Mouse (Mus musculus) heart, embryonic 14.5 days (tissue): ENCODE measurements around the gene Gstm3. TPM values are rescaled to one million over a fixed set of nuclear protein-coding genes. Genes with fewer than 3 reads are reported as not detected.

ENCODE experiments used
- polyA plus RNA-seq: library from polyadenylated mRNA; unstranded; fragments of >200 nt; fragmentation: Nextera tagmentation; extraction: Ambion mirVana; gene quantifications from 2 replicates; pipeline ENCODE4 v1.2.1, GENCODE M21; 2014

The Gstm3 gene
- polyA plus RNA-seq, 1 experiment from 2014 or later, result not detected

Other genes starting within 250 kb of the Gstm3 start
- gene Csf1, start 208.8 kb downstream of the Gstm3 start, polyA plus RNA-seq, result 8.5 and 10.1 TPM in 2 replicates
- gene Eps8l3, start 92.1 kb downstream of the Gstm3 start, polyA plus RNA-seq, result not detected in 2 replicates
- 132 and 150 TPM in 2 replicates for gene Gstm5, start 73.5 kb downstream of the Gstm3 start, polyA plus RNA-seq
- gene Gstm7, start 37.5 kb downstream of the Gstm3 start, polyA plus RNA-seq, result 20.1 and 22.2 TPM in 2 replicates
- gene Gstm6, start 25.5 kb downstream of the Gstm3 start, polyA plus RNA-seq, result 11.3 and 11.9 TPM in 2 replicates
- 59.8 and 68.2 TPM in 2 replicates for gene Gstm2, start 17.2 kb upstream of the Gstm3 start, polyA plus RNA-seq
- gene Gstm1, start 48.7 kb upstream of the Gstm3 start, polyA plus RNA-seq, result 60.8 and 63.8 TPM in 2 replicates
- 15.6 and 17.4 TPM in 2 replicates for gene Gstm4, start 75.6 kb upstream of the Gstm3 start, polyA plus RNA-seq
- gene Ampd2, start 117.4 kb upstream of the Gstm3 start, polyA plus RNA-seq, result 15.3 and 20.3 TPM in 2 replicates
- gene Gnat2, start 123.5 kb upstream of the Gstm3 start, polyA plus RNA-seq, result 0.59 and 0.73 TPM in 2 replicates
- gene Gnai3, start 176.9 kb upstream of the Gstm3 start, polyA plus RNA-seq, result 71.4 and 74.0 TPM in 2 replicates
- gene Gpr61, start 185.6 kb upstream of the Gstm3 start, polyA plus RNA-seq, result 0.24 TPM in 1 of 2 replicates, not detected in the other
- 2.6 and 2.9 TPM in 2 replicates for gene Amigo1, start 217.1 kb upstream of the Gstm3 start, polyA plus RNA-seq
- gene Cyb561d1, start 231.9 kb upstream of the Gstm3 start, polyA plus RNA-seq, result 1.8 and 2.2 TPM in 2 replicates
- 6.3 and 7.1 TPM in 2 replicates for gene Atxn7l2, start 241.7 kb upstream of the Gstm3 start, polyA plus RNA-seq